Mouse (Mus musculus) heart, postnatal 0 days (tissue): ENCODE measurements around the gene Rfx4.

Experiments
- CTCF ChIP-seq: IDR thresholded peaks from 2 replicates; pipeline ENCODE4 v1.5.1; 2016; ENCODE audit warnings: antibody characterized with exemption, control low read depth, low read depth
- EP300 ChIP-seq: IDR thresholded peaks from 2 replicates; pipeline ENCODE4 v1.6.1; 2016; ENCODE audit warnings: antibody characterized with exemption, low read depth

- TF ChIP-seq CTCF (no peak), EP300 (no peak)
Measured at GRCm38 (mm10) chr10:84901676-84902075, 145.8 kb downstream of the Rfx4 start.
